Comparison of ENCODE assay signal across 15 mouse cellular contexts in the genomic region with DNA sequence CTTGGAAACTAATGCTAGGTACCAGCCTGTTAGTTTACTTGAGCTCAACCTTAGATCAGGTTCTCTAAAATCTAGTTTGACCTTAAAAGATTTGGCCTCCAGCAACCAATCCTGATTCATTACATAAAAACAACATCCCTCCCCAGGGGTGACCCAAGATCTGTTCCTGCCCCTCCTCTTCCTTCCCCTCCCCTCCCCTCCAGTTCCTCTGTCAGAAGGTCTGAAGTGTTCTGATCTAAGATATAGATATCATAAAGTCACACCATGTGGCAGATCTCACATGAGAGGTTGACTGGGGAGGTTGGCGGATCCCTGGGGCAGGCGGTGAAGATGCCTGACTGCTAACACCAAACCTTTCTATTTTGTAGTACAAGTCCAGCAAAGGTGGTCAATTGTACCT. TPM values are rescaled to one million over a fixed set of nuclear protein-coding genes. Genes with fewer than 3 reads are reported as not detected.
DNase-seq lines count a peak whose midpoint lies in the region; ATAC-seq and TF ChIP-seq lines count a peak whose summit lies in the region.
"Not testable (repeated sequence)": the region's sequence is repeated elsewhere in the genome, so short reads cannot be mapped to it uniquely, and the experiment has no call there.
"Had no signal": no experiment of that assay in that cellular context is flagged by ENCODE, and none has a peak within 500 bp of the region (broad histone marks: within the 10 kb centered on the region; RNA-seq: fewer than 3 reads in every experiment).

No protein-coding gene starts in this region.

- not testable (repeated sequence) for H3K4me1 ChIP-seq in cortical plate, adult 2 months (ENCODE audit: control insufficient read depth, insufficient read depth, low read length); kidney, adult 2 months (ENCODE audit: control insufficient read depth, insufficient read depth, low read length)
- peaks cover 26% of the 10 kb centered on the region for H3K4me1 ChIP-seq in thymus, adult 2 months (replicated peaks; ENCODE audit: control insufficient read depth, insufficient read depth, low read length)

- H3K27ac ChIP-seq in cortical plate, adult 2 months (ENCODE audit: insufficient read depth, low read length): 0 out of 2 replicates have a peak overlapping the region, but pooled peaks have one; percentile 46
- peak overlapping the region; percentile 90 for H3K27ac ChIP-seq in kidney, adult 2 months (ENCODE audit: insufficient read depth, low read depth, low read length)
- H3K27ac ChIP-seq in thymus, adult 2 months (ENCODE audit: control insufficient read depth, insufficient read depth, low read length): peak overlapping the region; percentile 76

- peak; percentile 90 for ATAC-seq in CD4-positive, CD25-positive, alpha-beta regulatory T cell, adult 4 months

- not testable (repeated sequence) for TF ChIP-seq CTCF in cortical plate, adult 2 months (IDR thresholded peaks at IDR 0.05; ENCODE audit: extremely low read depth, insufficient read depth, low read length); kidney, adult 2 months (conservative IDR thresholded peaks at IDR 0.05; ENCODE audit: insufficient read depth, insufficient read length, low read depth, low read length); thymus, adult 2 months (IDR thresholded peaks at IDR 0.05; ENCODE audit: borderline replicate concordance, control insufficient read depth, extremely low read depth, insufficient read depth, low read length, poor library complexity)

- H3K27me3 ChIP-seq in kidney, adult 2 months (replicated peaks; ENCODE audit: control insufficient read depth, insufficient read depth, low read length); thymus, adult 2 months (ENCODE audit: control insufficient read depth, insufficient read depth, low read length): not testable (repeated sequence)

- DNase-seq in heart, adult 8-10 months (ENCODE audit: low spot score): peak; percentile 63
- DNase-seq in kidney, adult 2 months: peak; percentile 74
- DNase-seq in kidney, postnatal 36 days: peak; percentile 41 to 68
- peak; percentile 72 for DNase-seq in lung, postnatal 36 days
- peak; percentile 45 for DNase-seq in thymus, adult 2 months
- peak; percentile 43 for DNase-seq in thymus, postnatal 4 days

- not testable (repeated sequence) for H3K36me3 ChIP-seq in kidney, adult 2 months (ENCODE audit: control insufficient read depth, insufficient read depth, low read length); thymus, adult 2 months (ENCODE audit: control insufficient read depth, insufficient read depth, low read length)

- TF ChIP-seq POLR2A in cortical plate, adult 2 months (IDR thresholded peaks at IDR 0.05; ENCODE audit: extremely low read depth, insufficient read depth, low read length); kidney, adult 2 months (IDR thresholded peaks at IDR 0.05; ENCODE audit: low read depth, low read length); thymus, adult 2 months (IDR thresholded peaks at IDR 0.05; ENCODE audit: control insufficient read depth, extremely low read depth, insufficient read depth, low read length, poor library complexity): not testable (repeated sequence)

- 82% methylated on average over 2 of the region's 2 CpGs for WGBS in kidney, adult 2 months
- 7% methylated on average over 2 of the region's 2 CpGs for WGBS in thymus, adult 2 months

- H3K4me3 ChIP-seq in cortical plate, adult 2 months (ENCODE audit: insufficient read depth, low read length); kidney, adult 2 months (ENCODE audit: insufficient read depth, low read depth, low read length); thymus, adult 2 months (ENCODE audit: control insufficient read depth, insufficient read depth, low read length): not testable (repeated sequence)

RNA-seq across cellular contexts. Expression of a gene that starts 3.8 kb away (rescaled TPM):
- polyA plus RNA-seq in CD4-positive, CD25-positive, alpha-beta regulatory T cell, adult 4 months (2017; shearing (Covaris generic)): 100 to 1,000 TPM; 133 to 161 TPM
- polyA plus RNA-seq in cortical plate, adult 2 months (2012; rRNA removed): 201 and 222 TPM in 2 replicates
- 100 to 1,000 TPM; 192 to 234 (median 218) TPM for total RNA-seq in heart, adult 8-10 months (2022)
- polyA plus RNA-seq in kidney, adult 2 months (2012; rRNA removed): 497 and 511 TPM in 2 replicates
- polyA plus RNA-seq in thymus, adult 2 months (2012; rRNA removed): 77.4 and 130 TPM in 2 replicates
- polyA plus RNA-seq: macrophage had no signal

RNA-seq across cellular contexts. Expression of a gene that starts 54.6 kb away (rescaled TPM):
- polyA plus RNA-seq in CD4-positive, CD25-positive, alpha-beta regulatory T cell, adult 4 months (2017; shearing (Covaris generic)): 100 to 1,000 TPM; 433 to 437 TPM
- 81.2 and 90.5 TPM in 2 replicates for polyA plus RNA-seq in cortical plate, adult 2 months (2012; rRNA removed)
- total RNA-seq in heart, adult 8-10 months (2022): 100 to 1,000 TPM in 3 of 4 experiments, 10 to 100 TPM in 1; 99.8 to 117 (median 108) TPM
- polyA plus RNA-seq in kidney, adult 2 months (2012; rRNA removed): 746 and 874 TPM in 2 replicates
- polyA plus RNA-seq in thymus, adult 2 months (2012; rRNA removed): 112 and 170 TPM in 2 replicates
- polyA plus RNA-seq: forebrain, embryonic 10.5 days; heart, embryonic 11.5 days; hindbrain, embryonic 10.5 days; midbrain, embryonic 10.5 days had no signal

RNA-seq across cellular contexts. Expression of a gene that starts 59.4 kb away (rescaled TPM):
- 10 to 100 TPM in 1 of 2 experiments, 1 to 10 TPM in 1; 7.2 to 11.2 TPM for polyA plus RNA-seq in CD4-positive, CD25-positive, alpha-beta regulatory T cell, adult 4 months (2017; shearing (Covaris generic))
- 0.70 and 0.81 TPM in 2 replicates for polyA plus RNA-seq in cortical plate, adult 2 months (2012; rRNA removed)
- total RNA-seq in heart, adult 8-10 months (2022): 1 to 10 TPM; 5.5 to 9.5 (median 6.9) TPM
- 7.3 and 28.3 TPM in 2 replicates for polyA plus RNA-seq in kidney, adult 2 months (2012; rRNA removed)
- 99.7 and 179 TPM in 2 replicates for polyA plus RNA-seq in thymus, adult 2 months (2012; rRNA removed)
- polyA plus RNA-seq: embryonic facial prominence, embryonic 11.5 days; forebrain, embryonic 10.5 days; heart, embryonic 11.5 days; hindbrain, embryonic 10.5 days; midbrain, embryonic 10.5 days; neural tube, embryonic 14.5 days had no signal
